Mouse (Mus musculus): ENCODE measurements around the gene Kmt2c.

Gene Kmt2c

GRCm38 (mm10) chr5:25353509-25353908, 145.1 kb downstream of the Kmt2c start:
- DNase-seq = no peak

- no peak for DNase-seq
Observed at GRCm38 (mm10) chr5:25331322-25331721, 167.3 kb downstream of the Kmt2c start.

GRCm38 (mm10) chr5:25313881-25314280, 184.7 kb downstream of the Kmt2c start:
- DNase-seq = peak in 1 of 2 experiments; percentile 10

GRCm38 (mm10) chr5:25310226-25310625, 188.4 kb downstream of the Kmt2c start:
- DNase-seq = no peak

- no peak for DNase-seq
Observed at GRCm38 (mm10) chr5:25296830-25297229, 201.8 kb downstream of the Kmt2c start.

- DNase-seq = no peak
Observed at GRCm38 (mm10) chr5:25283988-25284387, 214.6 kb downstream of the Kmt2c start.

GRCm38 (mm10) chr5:25276365-25276764, 222.2 kb downstream of the Kmt2c start:
- DNase-seq = no peak

GRCm38 (mm10) chr5:25275629-25276028, 223.0 kb downstream of the Kmt2c start:
- no peak for DNase-seq

- peak in 1 of 2 experiments; percentile 48 for DNase-seq
Observed at GRCm38 (mm10) chr5:25268258-25268888, 230.2 kb downstream of the Kmt2c start.

GRCm38 (mm10) chr5:25262266-25262665, 236.3 kb downstream of the Kmt2c start:
- no peak for DNase-seq

- DNase-seq = peak in 1 of 2 experiments; percentile 55
Observed at GRCm38 (mm10) chr5:25261452-25261851, 237.1 kb downstream of the Kmt2c start.

GRCm38 (mm10) chr5:25256686-25257085, 241.9 kb downstream of the Kmt2c start:
- no peak for DNase-seq

- DNase-seq = no peak
Observed at GRCm38 (mm10) chr5:25254491-25254890, 244.1 kb downstream of the Kmt2c start.

GRCm38 (mm10) chr5:25252825-25253544, 245.6 kb downstream of the Kmt2c start:
- DNase-seq = peak in 1 of 2 experiments; percentile 51

- peak; percentile 82 to 90 for DNase-seq
Observed at GRCm38 (mm10) chr5:25252423-25252822, 246.2 kb downstream of the Kmt2c start.

- peak; percentile 73 to 83 for DNase-seq
Observed at GRCm38 (mm10) chr5:25247036-25247435, 251.5 kb downstream of the Kmt2c start.

GRCm38 (mm10) chr5:25246473-25246865, 252.1 kb downstream of the Kmt2c start:
- DNase-seq = peak in 1 of 2 experiments; percentile 67

- peak in 1 of 2 experiments; percentile 40 for DNase-seq
Observed at GRCm38 (mm10) chr5:25245806-25246472, 252.6 kb downstream of the Kmt2c start.

GRCm38 (mm10) chr5:25243101-25243500, 255.5 kb downstream of the Kmt2c start:
- peak; percentile 66 to 72 for DNase-seq

- peak; percentile 50 to 63 for DNase-seq
Observed at GRCm38 (mm10) chr5:25224377-25224776, 274.2 kb downstream of the Kmt2c start.

- DNase-seq = peak; percentile 79 to 88
Observed at GRCm38 (mm10) chr5:25222752-25223702, 275.6 kb downstream of the Kmt2c start, which contains the start of gene E130116L18Rik. Gene E130116L18Rik (minus strand): TSS chr5:25223153.

Data from kidney, adult 8-10 months (tissue).